Mouse (Mus musculus) MEL-GATA-1-ER (cell line): ENCODE results near the gene Ucma.
A peak's percentile ranks its signal among the peaks of the same experiment; 100 is the strongest.

Experiments
- DNase-seq: peaks from one replicate; pipeline ENCODE4 v3.0.0-alpha.2; 2012; ENCODE audit warnings: low read depth; ENCODE audit errors: extremely low read depth

The Ucma gene

DNA sequence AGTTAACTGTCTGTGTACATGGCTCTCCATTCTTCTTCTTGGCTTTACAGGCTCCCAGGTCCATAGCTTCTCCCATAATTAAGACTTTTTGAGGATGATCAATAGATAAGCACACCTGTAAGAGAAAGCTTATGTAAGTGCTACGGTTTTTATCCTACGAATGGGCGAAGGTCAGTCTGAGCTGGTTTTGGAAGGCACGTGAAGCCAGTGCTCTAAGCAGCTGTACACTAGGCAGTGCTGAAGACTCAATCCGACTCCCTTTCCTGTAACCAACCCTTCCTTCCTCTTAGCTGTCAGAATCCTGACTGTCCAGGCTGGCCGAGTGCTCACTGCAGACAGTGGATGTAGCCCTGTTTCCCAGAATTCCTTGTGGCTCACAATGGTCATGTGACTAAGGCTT lies 25.3 kb downstream of the Ucma start:
- no peak for DNase-seq

DNA sequence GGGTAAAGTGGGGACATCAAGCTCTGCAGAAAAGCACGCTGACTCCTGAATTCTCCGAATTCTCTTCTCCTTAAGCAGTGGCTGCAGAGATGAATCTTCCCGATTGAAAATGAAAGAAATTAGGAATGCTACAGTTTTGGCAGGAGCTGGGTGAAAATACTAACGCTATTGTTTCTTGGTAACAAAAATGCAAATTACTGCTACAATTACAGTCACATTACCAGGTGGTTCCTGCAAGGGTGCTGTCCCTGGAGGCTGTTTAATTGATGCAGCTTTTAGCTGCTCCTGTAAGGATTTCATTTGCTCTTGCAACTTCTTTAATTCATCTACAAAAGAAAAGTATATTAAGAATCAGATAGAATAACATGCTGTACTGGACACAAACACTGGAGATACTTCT lies 31.2 kb downstream of the Ucma start:
- DNase-seq: no peak

GRCm38 (mm10) chr2:5011898-5012490 lies 36.1 kb downstream of the Ucma start:
- DNase-seq: peak; percentile 31

GRCm38 (mm10) chr2:5012491-5013324 lies 36.8 kb downstream of the Ucma start, which contains the start of gene Mcm10:
TSS of gene Mcm10 (minus strand) at chr2:5012791.
- DNase-seq: peak; percentile 96

GRCm38 (mm10) chr2:5014616-5015015 lies 38.7 kb downstream of the Ucma start:
- peak; percentile 32 for DNase-seq

DNA sequence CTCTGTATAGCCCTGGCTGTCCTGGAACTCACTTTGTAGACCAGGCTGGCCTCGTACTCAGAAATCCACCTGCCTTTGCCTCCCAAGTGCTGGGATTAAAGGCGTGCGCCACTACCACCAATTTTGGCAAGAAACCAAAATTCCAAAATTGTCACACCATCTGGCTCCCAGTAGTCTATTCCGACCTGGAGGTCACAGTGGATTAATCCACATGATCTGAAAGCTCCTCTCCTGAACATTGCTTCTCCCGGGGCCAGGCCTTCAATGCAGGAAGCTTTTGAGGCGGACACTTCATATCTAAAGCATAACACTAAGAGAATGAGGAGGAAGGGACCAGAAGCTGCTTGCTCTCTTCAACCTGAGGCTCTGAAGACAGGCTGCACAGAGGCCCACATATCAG lies 39.6 kb downstream of the Ucma start:
- no peak for DNase-seq

DNA sequence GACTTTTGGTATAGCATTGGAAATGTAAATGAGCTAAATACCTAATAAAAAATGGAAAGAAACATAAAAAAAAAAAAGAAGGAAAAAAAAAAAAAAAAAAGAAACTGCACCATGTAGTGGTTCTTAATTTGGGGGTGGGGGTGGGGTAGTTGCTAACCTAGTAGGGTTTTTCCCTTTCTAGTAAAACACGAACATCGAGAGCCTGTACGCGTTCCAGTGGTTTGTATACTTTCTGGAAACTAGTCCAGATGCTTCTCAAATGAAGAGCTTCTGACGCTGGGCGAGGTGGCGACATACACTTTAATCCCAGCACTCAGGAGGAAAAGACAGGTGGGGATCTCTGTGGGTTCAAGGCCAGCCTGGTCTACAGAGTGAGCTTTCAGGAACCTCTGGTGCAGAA lies 41.0 kb downstream of the Ucma start:
- no peak for DNase-seq

DNA sequence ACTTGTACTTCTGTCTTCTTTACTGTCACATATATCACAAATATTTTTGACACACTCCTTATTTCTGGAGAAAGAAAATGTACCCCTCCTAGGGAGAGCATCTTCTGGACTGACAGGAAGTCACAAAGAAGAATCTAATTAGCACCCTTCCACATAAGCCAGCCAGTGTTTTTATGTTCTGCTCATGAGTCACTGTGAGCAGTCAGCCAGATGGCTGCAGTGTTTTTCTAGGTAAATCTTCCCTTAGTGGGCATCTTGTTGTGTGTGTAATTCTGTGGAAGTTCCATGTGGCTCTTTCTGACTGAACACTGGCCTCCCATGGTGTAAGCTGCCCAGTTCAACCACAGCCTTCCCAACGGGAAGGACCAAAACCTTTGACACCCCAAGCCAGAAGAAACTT lies 43.8 kb downstream of the Ucma start:
- no peak for DNase-seq

- DNase-seq: no peak
Measured at GRCm38 (mm10) chr2:5023275-5023674, 47.4 kb downstream of the Ucma start.

GRCm38 (mm10) chr2:5023699-5024399 lies 47.9 kb downstream of the Ucma start:
- no peak for DNase-seq

GRCm38 (mm10) chr2:5025162-5025733 lies 49.3 kb downstream of the Ucma start:
- DNase-seq: no peak

DNA sequence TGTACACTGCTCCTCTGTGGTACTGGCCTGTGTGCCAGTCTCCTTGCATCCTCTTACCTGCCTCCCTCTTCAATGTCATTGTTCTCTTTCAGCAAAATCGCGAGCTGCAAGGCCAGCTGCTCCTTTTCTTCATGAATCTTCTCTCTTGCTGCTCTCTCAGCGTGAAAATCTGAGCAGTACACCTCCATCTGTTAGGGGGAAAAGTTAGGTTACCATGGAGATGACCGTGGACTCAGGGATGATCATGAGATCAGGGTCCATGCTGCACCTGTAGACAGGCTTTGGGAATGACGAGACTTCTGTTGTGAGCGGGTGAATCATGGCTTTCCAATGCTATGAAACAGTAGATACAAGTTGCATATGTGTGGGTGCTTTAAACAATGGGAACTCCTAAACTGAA lies 51.1 kb downstream of the Ucma start:
- DNase-seq: no peak

GRCm38 (mm10) chr2:5028047-5028446 lies 52.1 kb downstream of the Ucma start:
- DNase-seq: no peak

DNA sequence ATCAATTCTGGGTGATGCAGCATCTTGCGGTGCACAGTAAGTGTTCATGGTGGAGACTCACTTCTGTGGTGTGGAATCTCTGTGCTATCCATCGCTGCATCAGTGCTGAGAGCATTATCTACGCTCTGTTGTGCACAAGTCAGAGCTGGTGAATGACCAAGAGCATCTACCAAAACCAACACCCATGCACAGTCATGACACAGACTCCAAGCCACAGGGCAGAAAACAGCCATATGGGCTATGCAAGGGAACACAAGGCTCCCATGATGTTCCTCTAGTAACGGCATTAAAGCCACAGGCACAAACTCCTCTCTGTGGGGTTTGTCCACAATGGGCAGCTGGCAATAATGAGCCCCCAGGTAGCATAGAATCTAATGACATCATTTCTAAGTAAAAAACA lies 53.9 kb downstream of the Ucma start:
- no peak for DNase-seq

DNA sequence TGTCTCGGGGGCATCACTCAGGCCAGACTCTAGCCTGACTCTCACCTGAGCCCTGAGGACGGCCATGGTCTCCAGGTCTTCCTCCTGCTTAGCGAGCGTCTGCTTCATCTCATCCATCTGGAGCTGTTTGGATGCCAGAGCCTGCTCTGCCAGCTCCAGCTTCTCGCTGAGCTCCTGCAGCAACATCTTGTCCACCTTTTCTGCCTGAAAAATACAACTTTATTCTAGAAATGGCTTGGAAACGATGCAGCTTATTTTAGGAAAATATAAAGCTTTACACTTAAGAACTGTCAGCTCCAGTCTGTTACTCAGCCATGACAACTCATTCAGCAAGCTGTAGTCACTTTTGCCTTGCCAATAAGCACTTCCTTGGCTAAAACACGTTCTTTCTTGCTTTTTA lies 55.3 kb downstream of the Ucma start:
- no peak for DNase-seq

GRCm38 (mm10) chr2:5032665-5033064 lies 56.7 kb downstream of the Ucma start:
- DNase-seq: no peak

DNA sequence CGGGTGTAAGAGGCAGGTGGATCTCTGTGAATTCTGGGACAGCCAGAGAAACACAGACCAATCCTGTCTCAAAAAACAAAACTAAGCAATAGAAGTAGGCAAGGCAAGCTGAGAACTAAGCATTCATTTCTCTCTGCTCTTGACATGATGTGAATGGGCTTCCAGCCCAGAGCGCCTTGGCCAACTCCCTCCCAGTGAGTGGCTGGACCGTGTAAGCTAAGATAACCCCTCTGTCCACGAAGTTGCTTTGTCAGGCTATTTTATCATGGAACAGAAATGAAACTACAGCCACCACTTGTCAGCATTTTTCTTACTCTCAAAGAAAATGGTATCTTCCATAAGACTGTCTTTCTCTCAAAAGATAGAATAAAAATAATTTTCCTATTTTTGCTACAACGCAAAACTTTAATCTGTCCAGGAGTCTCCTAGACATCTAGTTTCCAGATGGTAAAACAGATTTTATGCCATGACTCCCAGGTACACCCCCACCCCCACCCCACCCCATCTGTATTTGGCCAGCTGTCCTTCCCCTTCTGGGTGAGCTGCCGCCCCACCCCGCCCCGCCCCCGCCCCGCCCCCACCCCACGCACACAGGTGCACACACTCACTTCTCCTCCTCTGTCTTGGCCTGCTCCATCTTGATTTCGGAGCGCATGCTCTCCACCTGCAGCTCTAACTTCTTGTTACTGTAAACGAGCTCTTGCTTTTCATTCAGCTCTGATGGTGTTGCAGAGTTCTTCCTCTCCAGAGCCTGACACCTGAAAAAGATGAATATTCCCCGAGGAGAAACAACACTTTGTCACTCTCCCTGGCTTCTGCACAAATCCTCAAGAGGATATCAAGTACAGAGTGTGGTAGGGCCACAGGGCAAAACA lies 57.9 kb downstream of the Ucma start:
- DNase-seq: no peak

DNA sequence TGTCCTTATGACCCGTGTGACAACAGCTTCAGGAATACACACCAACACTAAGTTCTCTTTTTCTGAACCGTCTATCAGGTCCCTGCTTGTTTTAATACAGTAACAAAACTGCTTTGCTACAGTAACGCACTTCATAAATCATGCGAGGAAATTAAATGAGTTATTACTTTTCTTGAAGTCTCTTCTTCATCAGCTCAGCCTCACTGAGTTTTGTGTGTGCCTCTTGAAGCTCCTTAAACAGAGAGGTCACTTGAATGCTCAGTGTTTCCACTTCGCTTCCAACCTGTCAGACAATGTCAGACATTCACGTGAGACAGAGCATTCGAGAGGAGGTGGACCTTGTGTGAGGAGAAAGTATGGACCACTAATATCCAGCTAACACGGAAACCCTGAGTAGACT lies 58.9 kb downstream of the Ucma start:
- DNase-seq: no peak

DNA sequence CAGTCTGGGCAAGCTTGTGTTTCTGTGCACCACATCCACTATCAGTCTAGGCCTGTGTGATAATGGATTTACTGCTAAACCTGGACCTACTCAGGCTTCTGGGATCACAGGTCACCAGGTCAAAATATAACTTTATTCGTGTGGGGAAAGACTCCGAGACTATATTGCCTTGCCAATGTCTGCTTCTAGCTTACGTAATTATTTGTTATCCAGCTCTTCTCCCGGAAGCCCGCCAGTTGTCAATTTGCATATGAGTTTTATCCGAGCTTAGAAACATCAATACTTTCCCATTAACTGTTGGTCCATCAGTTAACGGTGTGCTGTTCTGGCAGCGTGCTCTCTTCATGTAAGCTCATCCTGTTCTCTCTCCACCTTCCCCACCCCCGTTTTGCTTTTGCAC lies 59.3 kb downstream of the Ucma start:
- no peak for DNase-seq
